Mouse (Mus musculus) hindbrain, embryonic 11.5 days (tissue): Measurements from ENCODE around the gene Dnajb4. TPM values are rescaled to one million over a fixed set of nuclear protein-coding genes. Genes with fewer than 3 reads are reported as not detected.
"Not testable (repeated sequence)": the region's sequence is repeated elsewhere in the genome, so short reads cannot be mapped to it uniquely, and the experiment has no call there.

ENCODE experiments used
- ATAC-seq: fragments of 200-750 bp; cut with Nextera tagmentation; 2 replicates; pipeline ENCODE4 v1.8.0; 2017; ENCODE audit warnings: mild to moderate bottlenecking, moderate TSS enrichment, moderate library complexity; ENCODE audit not compliant: low FRiP score
- DNase-seq: peaks from one replicate; pipeline ENCODE4 v3.0.0-alpha.2; 2015; ENCODE audit warnings: low spot score
- H3K27ac ChIP-seq: fragments of 300-500 bp; sonication (generic); 2 replicates; pipeline ENCODE4 v1.5.1; 2014; ENCODE audit warnings: mild to moderate bottlenecking, low read depth, low read length
- H3K27me3 ChIP-seq: fragments of 300-500 bp; sonication (generic); 2 replicates; pipeline ENCODE4 v1.6.1; 2014; ENCODE audit warnings: mild to moderate bottlenecking, low read length, moderate library complexity, mixed read lengths; ENCODE audit not compliant: control insufficient read depth, insufficient read depth
- H3K36me3 ChIP-seq: fragments of 300-500 bp; sonication (generic); 2 replicates; pipeline ENCODE4 v1.6.1; 2014; ENCODE audit warnings: mild to moderate bottlenecking, low read length, moderate library complexity, mixed read lengths; ENCODE audit not compliant: control insufficient read depth, insufficient read depth
- H3K4me1 ChIP-seq: fragments of 300-500 bp; sonication (generic); replicated peaks from 2 replicates; pipeline ENCODE4 v1.6.1; 2014; ENCODE audit warnings: low read length, mixed read lengths; ENCODE audit not compliant: control insufficient read depth, insufficient read depth
- H3K4me2 ChIP-seq: fragments of 300-500 bp; sonication (generic); replicated peaks from 2 replicates; pipeline ENCODE4 v1.6.1; 2014; ENCODE audit warnings: mild to moderate bottlenecking, low read depth, low read length
- H3K4me3 ChIP-seq: fragments of 300-500 bp; sonication (generic); 2 replicates; pipeline ENCODE4 v1.5.1; 2014; ENCODE audit warnings: low read depth, low read length
- H3K9ac ChIP-seq: fragments of 300-500 bp; sonication (generic); 2 replicates; pipeline ENCODE4 v1.6.1; 2014; ENCODE audit warnings: low read depth, low read length
- H3K9me3 ChIP-seq: fragments of 300-500 bp; sonication (generic); 2 replicates; pipeline ENCODE4 v1.6.1; 2016; ENCODE audit warnings: low read length; ENCODE audit not compliant: control insufficient read depth
- WGBS: fragments of 180-500 bp; shearing (Covaris S2); extraction: QIAGEN DNeasy Blood & Tissue Kit; methylation state at CpG from one replicate; pipeline ENCODE4 v1.1.7; 2014; 5-methylcytosine and 5-hydroxymethylcytosine counted together
- polyA plus RNA-seq: library from polyadenylated mRNA; unstranded; fragments of >200 nt; fragmentation: Nextera tagmentation; extraction: Ambion mirVana; gene quantifications from 2 replicates; pipeline ENCODE4 v1.2.1, GENCODE M21; 2014

The Dnajb4 gene
- polyA plus RNA-seq, 1 experiment from 2014 or later = 29.1 TPM

GRCm38 (mm10) chr3:152151725-152152482 is 58.2 kb downstream of the Dnajb4 start:
- Histone ChIP-seq H3K36me3 (no peaks in the 10 kb centered on the region), H3K4me1 (no peaks in the 10 kb centered on the region), H3K9ac (no peak overlapping the region), H3K4me2 (peak overlapping the region; percentile 25), H3K4me3 (no peak overlapping the region), H3K9me3 (no peaks in the 10 kb centered on the region), H3K27me3 (no peaks in the 10 kb centered on the region), H3K27ac (no peak overlapping the region)
- WGBS = 60% methylated on average over 26 of the region's 29 CpGs
- DNase-seq (peak; percentile 19), ATAC-seq (0 out of 2 replicates have a peak, but pooled peaks have one; percentile 29)

- Histone ChIP-seq H3K9ac (no peak overlapping the region), H3K4me1 (no peaks in the 10 kb centered on the region), H3K27ac (no peak overlapping the region), H3K9me3 (no peaks in the 10 kb centered on the region), H3K36me3 (no peaks in the 10 kb centered on the region), H3K27me3 (no peaks in the 10 kb centered on the region), H3K4me3 (no peak overlapping the region), H3K4me2 (no peak overlapping the region)
- ATAC-seq (no peak), DNase-seq (no peak)
- WGBS = 72% methylated on average over 3 of the region's 3 CpGs
Observed at GRCm38 (mm10) chr3:152149863-152150262, 60.2 kb downstream of the Dnajb4 start.

GRCm38 (mm10) chr3:152149449-152149848 is 60.7 kb downstream of the Dnajb4 start:
- Histone ChIP-seq H3K4me1 (no peaks in the 10 kb centered on the region), H3K36me3 (no peaks in the 10 kb centered on the region), H3K27ac (no peak overlapping the region), H3K4me3 (no peak overlapping the region), H3K9ac (no peak overlapping the region), H3K9me3 (no peaks in the 10 kb centered on the region), H3K4me2 (no peak overlapping the region), H3K27me3 (no peaks in the 10 kb centered on the region)
- 77% methylated on average over 7 of the region's 7 CpGs for WGBS
- ATAC-seq (no peak), DNase-seq (no peak)

GRCm38 (mm10) chr3:152147085-152147831 is 62.8 kb downstream of the Dnajb4 start:
- Histone ChIP-seq H3K9me3 (no peaks in the 10 kb centered on the region), H3K27ac (no peak overlapping the region), H3K9ac (no peak overlapping the region), H3K4me2 (no peak overlapping the region), H3K4me1 (no peaks in the 10 kb centered on the region), H3K36me3 (no peaks in the 10 kb centered on the region), H3K27me3 (no peaks in the 10 kb centered on the region), H3K4me3 (no peak overlapping the region)
- ATAC-seq (no peak), DNase-seq (no peak)
- 72% methylated on average over 12 of the region's 12 CpGs for WGBS

GRCm38 (mm10) chr3:152145186-152145585 is 64.9 kb downstream of the Dnajb4 start:
- Histone ChIP-seq H3K4me2 (no peak overlapping the region), H3K27me3 (no peaks in the 10 kb centered on the region), H3K36me3 (no peaks in the 10 kb centered on the region), H3K27ac (no peak overlapping the region), H3K4me1 (no peaks in the 10 kb centered on the region), H3K9ac (no peak overlapping the region), H3K4me3 (no peak overlapping the region), H3K9me3 (no peaks in the 10 kb centered on the region)
- DNase-seq (no peak), ATAC-seq (no peak)
- 51% methylated on average over 2 of the region's 2 CpGs for WGBS

- no peak overlapping the region for H3K4me3 ChIP-seq
- H3K27ac ChIP-seq = no peak overlapping the region
- H3K4me2 ChIP-seq = no peak overlapping the region
- no peaks in the 10 kb centered on the region for H3K9me3 ChIP-seq
- DNase-seq = no peak
- 85% methylated on average over 6 of the region's 6 CpGs for WGBS
- H3K27me3 ChIP-seq = no peaks in the 10 kb centered on the region
- no peaks in the 10 kb centered on the region for H3K36me3 ChIP-seq
- no peaks in the 10 kb centered on the region for H3K4me1 ChIP-seq
- ATAC-seq = no peak
- no peak overlapping the region for H3K9ac ChIP-seq
Observed at GRCm38 (mm10) chr3:152142989-152143695, 67.0 kb downstream of the Dnajb4 start.

GRCm38 (mm10) chr3:152142146-152142545 is 68.0 kb downstream of the Dnajb4 start:
- no peaks in the 10 kb centered on the region for H3K27me3 ChIP-seq
- no peak for ATAC-seq
- WGBS = 83% methylated on average over 3 of the region's 3 CpGs
- no peaks in the 10 kb centered on the region for H3K36me3 ChIP-seq
- H3K4me1 ChIP-seq = no peaks in the 10 kb centered on the region
- H3K9ac ChIP-seq = no peak overlapping the region
- no peak overlapping the region for H3K4me2 ChIP-seq
- H3K9me3 ChIP-seq = no peaks in the 10 kb centered on the region
- no peak overlapping the region for H3K4me3 ChIP-seq
- H3K27ac ChIP-seq = no peak overlapping the region
- no peak for DNase-seq

GRCm38 (mm10) chr3:152139308-152139707 is 70.8 kb downstream of the Dnajb4 start:
- not testable (repeated sequence) for H3K9me3 ChIP-seq, H3K4me3 ChIP-seq, ATAC-seq, H3K36me3 ChIP-seq, H3K27me3 ChIP-seq, H3K4me2 ChIP-seq, H3K27ac ChIP-seq, H3K4me1 ChIP-seq, DNase-seq, H3K9ac ChIP-seq
- 94% methylated on average over 3 of the region's 3 CpGs for WGBS
